Mouse (Mus musculus) megakaryocyte, embryonic 14.5 days (primary cell): ENCODE measurements around the gene Arhgap44. TPM values are rescaled to one million over a fixed set of nuclear protein-coding genes. Genes with fewer than 3 reads are reported as not detected.

ENCODE experiments used
- H3K27me3 ChIP-seq: replicated peaks from 2 replicates; pipeline ENCODE3; 2012; ENCODE audit warnings: inconsistent platforms
- H3K36me3 ChIP-seq: replicated peaks from 2 replicates; pipeline ENCODE3; 2012; ENCODE audit warnings: low read length, inconsistent platforms, mixed read lengths
- H3K4me1 ChIP-seq: 2 replicates; pipeline ENCODE4 v1.6.1; 2012; ENCODE audit warnings: inconsistent platforms
- H3K4me3 ChIP-seq: replicated peaks from 2 replicates; pipeline ENCODE3; 2012; ENCODE audit warnings: moderate library complexity, mild to moderate bottlenecking, inconsistent platforms
- H3K9me3 ChIP-seq: 2 replicates; pipeline ENCODE4 v1.6.1; 2012; ENCODE audit warnings: inconsistent platforms
- FLI1 ChIP-seq: IDR thresholded peaks from 2 replicates; pipeline ENCODE4 v1.6.1; 2012; ENCODE audit warnings: low read length, inconsistent platforms, mixed read lengths
- GATA1 ChIP-seq: IDR thresholded peaks from 3 replicates; pipeline ENCODE4 v1.6.1; 2012; ENCODE audit warnings: mixed read lengths, low read length, inconsistent platforms, borderline replicate concordance
- polyA plus RNA-seq: library from polyadenylated mRNA; stranded (reverse); fragments of >175 nt; gene quantifications from 2 replicates; pipeline ENCODE4 v1.2.3, GENCODE M21; 2012; ENCODE audit warnings: low replicate concordance; ENCODE audit not compliant: insufficient read depth

Arhgap44 gene
- polyA plus RNA-seq, 1 experiment: 0.03 TPM

- H3K4me3 ChIP-seq: no peak overlapping the region
- no peaks in the 10 kb centered on the region for H3K36me3 ChIP-seq
- H3K4me1 ChIP-seq: no peaks in the 10 kb centered on the region
- peaks cover 4% of the 10 kb centered on the region for H3K27me3 ChIP-seq
- H3K9me3 ChIP-seq: no peaks in the 10 kb centered on the region
- TF ChIP-seq GATA1: no peak
- no peak for TF ChIP-seq FLI1
Measured at GRCm38 (mm10) chr11:65028049-65028448, 134.7 kb downstream of the Arhgap44 start.

GRCm38 (mm10) chr11:65022771-65023170 lies 140.0 kb downstream of the Arhgap44 start:
- H3K4me3 ChIP-seq: no peak overlapping the region
- H3K4me1 ChIP-seq: no peaks in the 10 kb centered on the region
- H3K9me3 ChIP-seq: no peaks in the 10 kb centered on the region
- H3K36me3 ChIP-seq: no peaks in the 10 kb centered on the region
- peaks cover 10% of the 10 kb centered on the region for H3K27me3 ChIP-seq
- TF ChIP-seq GATA1: no peak

GRCm38 (mm10) chr11:65020744-65021143 lies 142.0 kb downstream of the Arhgap44 start:
- Histone ChIP-seq H3K27me3 (peaks cover 7% of the 10 kb centered on the region), H3K9me3 (no peaks in the 10 kb centered on the region), H3K4me3 (no peak overlapping the region), H3K4me1 (no peaks in the 10 kb centered on the region), H3K36me3 (no peaks in the 10 kb centered on the region)
- TF ChIP-seq GATA1 (no peak), FLI1 (no peak)

- H3K36me3 ChIP-seq: no peaks in the 10 kb centered on the region
- H3K27me3 ChIP-seq: peaks cover 23% of the 10 kb centered on the region
- no peaks in the 10 kb centered on the region; the same call in 1 of the 2 replicates for H3K4me1 ChIP-seq
- H3K4me3 ChIP-seq: no peak overlapping the region
- no peaks in the 10 kb centered on the region for H3K9me3 ChIP-seq
- TF ChIP-seq FLI1: no peak
- no peak for TF ChIP-seq GATA1
Measured at GRCm38 (mm10) chr11:65016754-65017153, 146.0 kb downstream of the Arhgap44 start.

GRCm38 (mm10) chr11:65013906-65014305 lies 148.9 kb downstream of the Arhgap44 start:
- TF ChIP-seq FLI1 (no peak), GATA1 (no peak)
- Histone ChIP-seq H3K9me3 (no peaks in the 10 kb centered on the region), H3K36me3 (no peaks in the 10 kb centered on the region), H3K4me1 (no peaks in the 10 kb centered on the region; the same call in 1 of the 2 replicates), H3K27me3 (peaks cover 27% of the 10 kb centered on the region), H3K4me3 (no peak overlapping the region)

GRCm38 (mm10) chr11:65006047-65006446 lies 156.7 kb downstream of the Arhgap44 start:
- TF ChIP-seq FLI1 (no peak), GATA1 (no peak)
- Histone ChIP-seq H3K4me1 (no peaks in the 10 kb centered on the region), H3K36me3 (peaks cover 31% of the 10 kb centered on the region), H3K9me3 (no peaks in the 10 kb centered on the region), H3K27me3 (peaks cover 5% of the 10 kb centered on the region), H3K4me3 (no peak overlapping the region)

- H3K36me3 ChIP-seq: peaks cover 43% of the 10 kb centered on the region
- H3K4me1 ChIP-seq: no peaks in the 10 kb centered on the region
Measured at GRCm38 (mm10) chr11:65004836-65005235, 157.9 kb downstream of the Arhgap44 start.

GRCm38 (mm10) chr11:65003611-65004010 lies 159.2 kb downstream of the Arhgap44 start:
- H3K36me3 ChIP-seq: peaks cover 55% of the 10 kb centered on the region
- peaks cover 2% of the 10 kb centered on the region for H3K27me3 ChIP-seq
- no peak overlapping the region for H3K4me3 ChIP-seq
- TF ChIP-seq GATA1: no peak
- no peak for TF ChIP-seq FLI1
- H3K4me1 ChIP-seq: no peaks in the 10 kb centered on the region
- H3K9me3 ChIP-seq: no peaks in the 10 kb centered on the region

More at GRCm38 (mm10) chr11:65004836-65005235, 157.9 kb downstream of the Arhgap44 start:
- Histone ChIP-seq H3K9me3 (no peaks in the 10 kb centered on the region), H3K27me3 (peaks cover 4% of the 10 kb centered on the region), H3K4me3 (no peak overlapping the region)
- no peak for TF ChIP-seq FLI1
- TF ChIP-seq GATA1: no peak

GRCm38 (mm10) chr11:65001729-65002128 lies 161.0 kb downstream of the Arhgap44 start:
- Histone ChIP-seq H3K4me3 (no peak overlapping the region), H3K36me3 (peaks cover 74% of the 10 kb centered on the region), H3K4me1 (no peaks in the 10 kb centered on the region), H3K9me3 (no peaks in the 10 kb centered on the region), H3K27me3 (no peaks in the 10 kb centered on the region)
- TF ChIP-seq GATA1: no peak
- TF ChIP-seq FLI1: no peak

- Histone ChIP-seq H3K36me3 (peaks cover 87% of the 10 kb centered on the region), H3K4me1 (no peaks in the 10 kb centered on the region), H3K4me3 (no peak overlapping the region), H3K9me3 (no peaks in the 10 kb centered on the region), H3K27me3 (no peaks in the 10 kb centered on the region)
- TF ChIP-seq FLI1: no peak
- no peak for TF ChIP-seq GATA1
Measured at GRCm38 (mm10) chr11:64999685-65000084, 163.1 kb downstream of the Arhgap44 start.

- Histone ChIP-seq H3K27me3 (no peaks in the 10 kb centered on the region), H3K4me3 (no peak overlapping the region), H3K9me3 (no peaks in the 10 kb centered on the region), H3K4me1 (no peaks in the 10 kb centered on the region), H3K36me3 (peaks cover 93% of the 10 kb centered on the region)
- TF ChIP-seq FLI1: no peak
- no peak for TF ChIP-seq GATA1
Measured at GRCm38 (mm10) chr11:64998439-64998838, 164.3 kb downstream of the Arhgap44 start.
